ENCODE assay signal across 8 mouse cellular contexts in the genomic region with DNA sequence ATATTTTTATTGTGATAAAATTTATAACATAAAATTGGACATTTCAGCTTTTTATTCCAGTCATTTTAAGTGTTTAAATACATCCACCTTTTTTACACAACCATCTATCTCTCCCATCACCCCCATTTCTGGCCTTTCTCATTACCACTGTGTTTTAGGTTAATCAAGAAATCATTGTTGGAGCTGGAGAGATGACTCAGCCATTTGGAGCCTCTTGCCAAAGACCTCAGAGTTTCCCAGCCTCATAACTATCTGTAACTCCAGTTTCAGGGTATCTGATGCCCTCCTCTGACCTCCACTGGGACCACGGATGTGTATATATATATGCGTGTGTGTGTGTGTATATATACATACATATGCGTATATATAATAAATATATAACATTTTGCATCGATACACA. TPM values are rescaled to one million over a fixed set of nuclear protein-coding genes. Genes with fewer than 3 reads are reported as not detected.
A peak's percentile ranks its signal among the peaks of the same experiment; 100 is the strongest.
DNase-seq lines count a peak whose midpoint lies in the region; ATAC-seq and TF ChIP-seq lines count a peak whose summit lies in the region.

No protein-coding gene starts in this region.

- no peak for TF ChIP-seq CTCF in layer of hippocampus, adult 2 months (conservative IDR thresholded peaks at IDR 0.05)
- no peak for TF ChIP-seq CTCF in bone marrow macrophage, adult 2 months (IDR thresholded peaks at IDR 0.05; ENCODE audit: low read depth, low read length)

- no peak for ATAC-seq in forebrain, embryonic 14.5 days
- ATAC-seq in activated CD4-positive, CD25-positive, alpha-beta regulatory T cell, adult 4 months, result no peak

- peaks cover 3% of the 10 kb centered on the region; the same call in 1 of the 2 replicates for H3K36me3 ChIP-seq in forebrain, embryonic 14.5 days (ENCODE audit: control insufficient read depth, insufficient read depth, low read length)

- H3K4me1 ChIP-seq in bone marrow macrophage, adult 2 months (ENCODE audit: control insufficient read depth, insufficient read depth, low read length), result peaks cover 5% of the 10 kb centered on the region
- H3K4me1 ChIP-seq in forebrain, embryonic 14.5 days (ENCODE audit: control insufficient read depth, insufficient read depth, low read length), result peaks cover 6% of the 10 kb centered on the region; the same call in 1 of the 2 replicates

- TF ChIP-seq POLR2A in bone marrow macrophage, adult 2 months (IDR thresholded peaks at IDR 0.05; ENCODE audit: borderline replicate concordance, low read depth, low read length), result no peak

- peak overlapping the region; percentile 86 for H3K27ac ChIP-seq in layer of hippocampus, adult 2 months
- no peak overlapping the region for H3K27ac ChIP-seq in bone marrow macrophage, adult 2 months (ENCODE audit: insufficient read depth, low read depth, low read length)
- no peak overlapping the region for H3K27ac ChIP-seq in forebrain, embryonic 14.5 days (ENCODE audit: low read depth, low read length)

- H3K4me3 ChIP-seq in layer of hippocampus, adult 2 months, result peak overlapping the region; percentile 66
- H3K4me3 ChIP-seq in bone marrow macrophage, adult 2 months (ENCODE audit: insufficient read depth, low read length), result peak overlapping the region; percentile 60; the same call in 1 of the 2 replicates
- H3K4me3 ChIP-seq in forebrain, embryonic 14.5 days (ENCODE audit: low read depth, low read length), result peak overlapping the region; percentile 63

- WGBS in forebrain, embryonic 14.5 days, result 53% methylated on average over 4 of the region's 4 CpGs

- H3K27me3 ChIP-seq in forebrain, embryonic 14.5 days (replicated peaks; ENCODE audit: control insufficient read depth, insufficient read depth, low read length), result no peaks in the 10 kb centered on the region

- DNase-seq in layer of hippocampus, adult 2 months (ENCODE audit: low spot score in 2 of 2), result no peak
- DNase-seq in layer of hippocampus, postnatal 36 days, result no peak
- DNase-seq in forebrain, embryonic 14.5 days (ENCODE audit: low spot score), result peak; percentile 24
- DNase-seq in liver, result peak; percentile 56
- DNase-seq in gastrocnemius, postnatal 4 days (ENCODE audit: low spot score in 2 of 2), result no peak
- DNase-seq in left cerebral cortex, postnatal 36 days (ENCODE audit: low spot score in 2 of 2), result no peak

- no peak overlapping the region for H3K9ac ChIP-seq in forebrain, embryonic 14.5 days (ENCODE audit: low read length)

- H3K4me2 ChIP-seq in forebrain, embryonic 14.5 days (ENCODE audit: low read length), result peak overlapping the region; percentile 48

- intact Hi-C loops in left cerebral cortex, postnatal 36 days (cut with DNase I), result loop anchor here (5.0 to 10.0 kb wide), 2 partner anchors 66 to 404 kb away; partner anchors contain the start of genes Casp3 and Primpol

- no peaks in the 10 kb centered on the region for H3K9me3 ChIP-seq in forebrain, embryonic 14.5 days (replicated peaks; ENCODE audit: control insufficient read depth, low read length)

RNA-seq across cellular contexts. Expression of gene Cenpu, which starts 0.8 kb away (rescaled TPM):
- 1 to 10 TPM; 1.2 to 2.3 TPM for total RNA-seq in layer of hippocampus, adult 2 months (2021)
- total RNA-seq in layer of hippocampus, postnatal 36 days (2021), result 1 to 10 TPM; 1.2 to 4.0 TPM
- polyA plus RNA-seq in bone marrow macrophage, adult 2 months (2012; ENCODE audit: insufficient read depth, insufficient read length, missing spikeins), result 15.1 and 16.7 TPM in 2 replicates
- 16.3 and 19.6 TPM in 2 replicates for polyA plus RNA-seq in forebrain, embryonic 14.5 days (2014; fragmentation: Nextera tagmentation; extraction: Ambion mirVana)
- total RNA-seq in gastrocnemius, postnatal 4 days (2021), result 1 to 10 TPM; 4.4 to 4.8 TPM
- total RNA-seq in left cerebral cortex, postnatal 36 days (2021), result 1 to 10 TPM; 3.0 to 3.1 TPM
- polyA plus RNA-seq in activated CD4-positive, CD25-positive, alpha-beta regulatory T cell, adult 4 months (2017; shearing (Covaris generic)), result 10 to 100 TPM; 11.2 to 12.4 TPM

Comparison
In these comparisons a context has a peak if more than half of its experiments do, and no peak if none do; other contexts are left out.
1. DNase-seq: peak in forebrain, embryonic 14.5 days (single experiment) and liver (single experiment); none in layer of hippocampus, adult 2 months (0 of 2), layer of hippocampus, postnatal 36 days (0 of 2), gastrocnemius, postnatal 4 days (0 of 2) and left cerebral cortex, postnatal 36 days (0 of 2).
2. Peak in every context shown above with its lines, with median percentiles within 50 percentile points of each other: H3K4me3 ChIP-seq.